Mouse (Mus musculus): Measurements from ENCODE around the gene Ptprr.

GRCm38 (mm10) chr10:116300824-116301223, 282.8 kb downstream of the Ptprr start:
- no peak for TF ChIP-seq CTCF (IDR thresholded peaks at IDR 0.05; ENCODE audit: borderline replicate concordance, insufficient read depth, low read depth, low read length)
- no peak for TF ChIP-seq POLR2A (IDR thresholded peaks at IDR 0.05; ENCODE audit: borderline replicate concordance, insufficient read depth, low read length)
